Mouse (Mus musculus) MN1 (cell line): ENCODE results near the gene Arhgef7.
"Not testable (repeated sequence)": the region's sequence is repeated elsewhere in the genome, so short reads cannot be mapped to it uniquely, and the experiment has no call there.

ENCODE experiments used
- DNase-seq: peaks from one replicate; pipeline ENCODE4 v3.0.0-alpha.2; 2016; ENCODE audit warnings: low spot score

Gene Arhgef7

GRCm38 (mm10) chr8:11834691-11835090 is 107.2 kb downstream of the Arhgef7 start:
- no peak for DNase-seq

GRCm38 (mm10) chr8:11840174-11840573 is 112.7 kb downstream of the Arhgef7 start, which contains the start of gene Tex29:
Gene Tex29 (plus strand): TSS chr8:11840474.
- no peak for DNase-seq

GRCm38 (mm10) chr8:11841571-11841970 is 114.0 kb downstream of the Arhgef7 start:
- peak; percentile 50 for DNase-seq

GRCm38 (mm10) chr8:11842757-11843156 is 115.2 kb downstream of the Arhgef7 start:
- no peak for DNase-seq

GRCm38 (mm10) chr8:11843677-11844315 is 116.3 kb downstream of the Arhgef7 start:
- DNase-seq = no peak

GRCm38 (mm10) chr8:11844316-11844685 is 116.8 kb downstream of the Arhgef7 start:
- no peak for DNase-seq

GRCm38 (mm10) chr8:11846807-11847206 is 119.3 kb downstream of the Arhgef7 start:
- no peak for DNase-seq

GRCm38 (mm10) chr8:11867832-11868231 is 140.3 kb downstream of the Arhgef7 start:
- no peak for DNase-seq

GRCm38 (mm10) chr8:11874227-11874626 is 146.7 kb downstream of the Arhgef7 start:
- not testable (repeated sequence) for DNase-seq

GRCm38 (mm10) chr8:11884646-11885045 is 157.1 kb downstream of the Arhgef7 start:
- no peak for DNase-seq
